Mouse (Mus musculus): Measurements from ENCODE around the gene Ifitm1. TPM values are rescaled to one million over a fixed set of nuclear protein-coding genes. Genes with fewer than 3 reads are reported as not detected.

The Ifitm1 gene
- 1 to 10 TPM; 1.9 to 2.9 TPM for total RNA-seq (2021)
- long read RNA-seq, experiment 1, partial matches to known transcripts: 0 of 2 reads
- long read RNA-seq, experiment 1, other reads (novel, unspliced or antisense): 0 of 2 reads
- long read RNA-seq, experiment 2, partial matches to known transcripts: 0 of 1 reads
- long read RNA-seq, experiment 2, other reads (novel, unspliced or antisense): 0 of 1 reads

GRCm38 (mm10) chr7:140966921-140967320, at the start of gene Ifitm1:
Ifitm1 (plus strand) TSS chr7:140967221.
- Histone ChIP-seq H3K4me3 (no peak within 1 kb of the TSS), H3K27ac (no peak within 1 kb of the TSS)
- TF ChIP-seq CTCF (conservative IDR thresholded peaks at IDR 0.05): no peak
- no peak for DNase-seq (ENCODE audit: low spot score in 2 of 2)

- Histone ChIP-seq H3K4me3 (no peak overlapping the region), H3K27ac (no peak overlapping the region)
- no peak for TF ChIP-seq CTCF (conservative IDR thresholded peaks at IDR 0.05)
- DNase-seq (ENCODE audit: low spot score in 2 of 2): no peak
These were observed 47.1 kb upstream of the Ifitm1 start for GRCm38 (mm10) chr7:140919911-140920310.

GRCm38 (mm10) chr7:140920418-140921029, 46.5 kb upstream of the Ifitm1 start, which contains the start of gene Nlrp6:
Nlrp6 (plus strand) TSS chr7:140920902.
- TF ChIP-seq CTCF (conservative IDR thresholded peaks at IDR 0.05): no peak
- Histone ChIP-seq H3K27ac (no peak within 1 kb of the TSS), H3K4me3 (no peak within 1 kb of the TSS)
- no peak for DNase-seq (ENCODE audit: low spot score in 2 of 2)

GRCm38 (mm10) chr7:140921225-140921975, 45.6 kb upstream of the Ifitm1 start:
- Histone ChIP-seq H3K4me3 (no peak overlapping the region), H3K27ac (no peak overlapping the region)
- DNase-seq (ENCODE audit: low spot score in 2 of 2): no peak
- no peak for TF ChIP-seq CTCF (conservative IDR thresholded peaks at IDR 0.05)

GRCm38 (mm10) chr7:140922398-140923069, 44.5 kb upstream of the Ifitm1 start:
- no peak for DNase-seq (ENCODE audit: low spot score in 2 of 2)
- no peak overlapping the region for H3K27ac ChIP-seq
- TF ChIP-seq CTCF (conservative IDR thresholded peaks at IDR 0.05): no peak

GRCm38 (mm10) chr7:140923070-140923775, 43.8 kb upstream of the Ifitm1 start:
- Histone ChIP-seq H3K4me3 (peak overlapping the region; percentile 53), H3K27ac (no peak overlapping the region)
- no peak for DNase-seq (ENCODE audit: low spot score in 2 of 2)
- no peak for TF ChIP-seq CTCF (conservative IDR thresholded peaks at IDR 0.05)

More at GRCm38 (mm10) chr7:140922398-140923069, 44.5 kb upstream of the Ifitm1 start:
- H3K4me3 ChIP-seq: peak overlapping the region; percentile 53

- Histone ChIP-seq H3K27ac (no peak overlapping the region), H3K4me3 (no peak overlapping the region)
- TF ChIP-seq CTCF (conservative IDR thresholded peaks at IDR 0.05): no peak
- no peak for DNase-seq (ENCODE audit: low spot score in 2 of 2)
These were observed 39.8 kb upstream of the Ifitm1 start for GRCm38 (mm10) chr7:140927181-140927580.

GRCm38 (mm10) chr7:140938436-140938835, 28.6 kb upstream of the Ifitm1 start:
- DNase-seq (ENCODE audit: low spot score in 2 of 2): no peak
- Histone ChIP-seq H3K4me3 (no peak overlapping the region), H3K27ac (no peak overlapping the region)
- peak; percentile 38 for TF ChIP-seq CTCF (conservative IDR thresholded peaks at IDR 0.05)

GRCm38 (mm10) chr7:140938896-140939295, 28.1 kb upstream of the Ifitm1 start:
- no peak for TF ChIP-seq CTCF (conservative IDR thresholded peaks at IDR 0.05)
- no peak for DNase-seq (ENCODE audit: low spot score in 2 of 2)
- Histone ChIP-seq H3K27ac (no peak overlapping the region), H3K4me3 (no peak overlapping the region)

- H3K4me3 ChIP-seq: no peak overlapping the region
- DNase-seq (ENCODE audit: low spot score in 2 of 2): no peak
- no peak overlapping the region for H3K27ac ChIP-seq
- no peak for TF ChIP-seq CTCF (conservative IDR thresholded peaks at IDR 0.05)
These were observed 27.3 kb upstream of the Ifitm1 start for GRCm38 (mm10) chr7:140939669-140940171.

- peak; percentile 93 for TF ChIP-seq CTCF (conservative IDR thresholded peaks at IDR 0.05)
- DNase-seq (ENCODE audit: low spot score in 2 of 2): peak; percentile 45 to 58
- peak within 1 kb of the TSS; percentile 54 for H3K4me3 ChIP-seq
- H3K27ac ChIP-seq: peak within 1 kb of the TSS; percentile 89
These were observed 25.6 kb upstream of the Ifitm1 start, which contains the start of gene Pgghg for GRCm38 (mm10) chr7:140941222-140942051. Pgghg (plus strand) TSS chr7:140941391.
